Mouse (Mus musculus) small intestine, adult 2 months (tissue): ENCODE measurements around the gene Shisa8. TPM values are rescaled to one million over a fixed set of nuclear protein-coding genes. Genes with fewer than 3 reads are reported as not detected.
A peak's percentile ranks its signal among the peaks of the same experiment; 100 is the strongest.
"Not testable (repeated sequence)": the region's sequence is repeated elsewhere in the genome, so short reads cannot be mapped to it uniquely, and the experiment has no call there.

Source experiments
- H3K27ac ChIP-seq: fragments of 200-500 bp; 2 replicates; pipeline ENCODE4 v1.5.1; 2012; ENCODE audit warnings: low read depth, low read length, control low read depth, inconsistent platforms; ENCODE audit not compliant: insufficient read depth
- H3K27me3 ChIP-seq: fragments of 200-500 bp; 2 replicates; pipeline ENCODE4 v1.6.1; 2012; ENCODE audit warnings: mild to moderate bottlenecking, moderate library complexity, low read length, inconsistent platforms; ENCODE audit not compliant: control insufficient read depth, insufficient read depth
- H3K36me3 ChIP-seq: fragments of 200-500 bp; 2 replicates; pipeline ENCODE4 v1.6.1; 2012; ENCODE audit warnings: mild to moderate bottlenecking, low read length, control low read depth, inconsistent platforms; ENCODE audit not compliant: control insufficient read depth, insufficient read depth
- H3K4me1 ChIP-seq: fragments of 200-500 bp; 2 replicates; pipeline ENCODE4 v1.6.1; 2012; ENCODE audit warnings: low read length, inconsistent platforms, mixed read lengths; ENCODE audit not compliant: control insufficient read depth, insufficient read depth, insufficient read length
- H3K4me3 ChIP-seq: fragments of 200-500 bp; 2 replicates; pipeline ENCODE4 v1.5.1; 2012; ENCODE audit warnings: low read depth, mild to moderate bottlenecking, control low read depth, inconsistent platforms, low read length, moderate library complexity
- CTCF ChIP-seq: fragments of 200-500 bp; IDR thresholded peaks from 2 replicates; pipeline ENCODE4 v1.5.1; 2012; ENCODE audit warnings: low read depth, mild to moderate bottlenecking, control low read depth, inconsistent platforms, low read length, moderate library complexity, mixed read lengths; ENCODE audit not compliant: insufficient replicate concordance, insufficient read length; ENCODE audit errors: extremely low read depth
- POLR2A ChIP-seq: fragments of 200-500 bp; IDR thresholded peaks from 2 replicates; pipeline ENCODE4 v1.6.1; 2012; ENCODE audit warnings: low read depth, mild to moderate bottlenecking, control low read depth, inconsistent platforms, low read length, moderate library complexity
- WGBS: fragments of 180-500 bp; shearing (Covaris S2); methylation state at CpG from one replicate; pipeline ENCODE4 v1.1.7; 2018; 5-methylcytosine and 5-hydroxymethylcytosine counted together
- polyA plus RNA-seq: library from polyadenylated mRNA; depleted of rRNA; stranded (reverse); fragments of >200 nt; gene quantifications from 2 replicates; pipeline ENCODE4 v1.2.3, GENCODE M21; 2012; rRNA removed

Shisa8 gene
- 0.38 and 2.6 TPM in 2 replicates for polyA plus RNA-seq

DNA sequence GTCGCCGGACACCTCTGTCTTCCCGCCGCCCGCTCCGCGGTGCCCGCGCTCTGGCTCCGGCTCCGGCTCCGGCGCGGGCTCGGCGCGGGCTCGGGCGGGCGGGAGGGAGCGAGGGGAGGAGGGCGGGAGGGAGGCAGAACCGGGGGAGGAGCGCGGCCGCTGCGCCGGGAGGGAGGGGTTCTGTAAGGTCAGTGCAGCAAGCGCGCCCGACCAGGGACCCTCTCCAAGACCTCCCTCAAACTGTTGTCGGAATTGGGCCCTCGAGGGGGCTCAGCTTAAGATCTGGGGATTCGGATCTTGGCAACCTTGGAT, at the start of gene Shisa8:
Gene Shisa8 (minus strand): TSS at position 64 of the 312 bp plus-strand sequence.
- H3K4me3 ChIP-seq = peak within 1 kb of the TSS; percentile 47
- no peak within 1 kb of the TSS for H3K27ac ChIP-seq
- TF ChIP-seq CTCF = no peak
- TF ChIP-seq POLR2A = no peak
- peaks cover 39% of the 10 kb centered on the region for H3K27me3 ChIP-seq
- H3K36me3 ChIP-seq = no peaks in the 10 kb centered on the region
- peaks cover 9% of the 10 kb centered on the region; the same call in 1 of the 2 replicates for H3K4me1 ChIP-seq
- WGBS = 0% methylated on average over 29 of the region's 34 CpGs

GRCm38 (mm10) chr15:82259510-82259909, 46.9 kb upstream of the Shisa8 start:
- Histone ChIP-seq H3K27me3 (no peaks in the 10 kb centered on the region), H3K27ac (no peak overlapping the region), H3K4me1 (no peaks in the 10 kb centered on the region), H3K36me3 (no peaks in the 10 kb centered on the region), H3K4me3 (no peak overlapping the region)
- WGBS = 13% methylated on average over 16 of the region's 16 CpGs
- TF ChIP-seq POLR2A (no peak), CTCF (peak; percentile 86)

DNA sequence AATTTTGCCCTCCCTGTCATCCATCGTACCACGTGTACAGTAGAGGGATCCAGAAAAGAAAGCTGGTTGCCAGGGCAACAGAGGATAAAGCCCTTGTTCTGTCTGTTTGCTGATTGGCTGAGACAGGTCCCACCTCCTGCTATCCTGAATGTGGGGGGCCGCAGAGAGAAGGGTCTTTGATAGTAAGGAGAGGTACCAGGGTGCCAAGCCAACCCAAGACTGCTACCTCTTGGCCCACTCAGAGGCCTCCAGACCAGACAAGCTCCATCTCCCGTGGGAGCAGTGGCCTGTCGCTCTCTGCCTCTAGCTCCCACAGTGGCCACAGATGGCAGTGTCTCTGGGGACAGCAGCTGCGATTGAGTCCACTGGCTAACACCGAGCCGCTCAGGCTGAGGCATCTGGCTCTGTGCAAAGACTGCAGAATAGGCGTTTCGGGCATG, 43.3 kb upstream of the Shisa8 start:
- Histone ChIP-seq H3K27me3 (no peaks in the 10 kb centered on the region), H3K27ac (no peak overlapping the region), H3K4me3 (no peak overlapping the region), H3K4me1 (no peaks in the 10 kb centered on the region), H3K36me3 (no peaks in the 10 kb centered on the region)
- 37% methylated on average over 10 of the region's 10 CpGs for WGBS
- TF ChIP-seq CTCF (no peak), POLR2A (no peak)

GRCm38 (mm10) chr15:82255248-82255647, 42.6 kb upstream of the Shisa8 start:
- WGBS = 43% methylated on average over 4 of the region's 4 CpGs
- TF ChIP-seq CTCF (no peak), POLR2A (no peak)
- H3K36me3 ChIP-seq = no peaks in the 10 kb centered on the region
- H3K4me3 ChIP-seq = no peak overlapping the region
- no peak overlapping the region for H3K27ac ChIP-seq
- H3K27me3 ChIP-seq = no peaks in the 10 kb centered on the region
- H3K4me1 ChIP-seq = no peaks in the 10 kb centered on the region; the same call in 1 of the 2 replicates

DNA sequence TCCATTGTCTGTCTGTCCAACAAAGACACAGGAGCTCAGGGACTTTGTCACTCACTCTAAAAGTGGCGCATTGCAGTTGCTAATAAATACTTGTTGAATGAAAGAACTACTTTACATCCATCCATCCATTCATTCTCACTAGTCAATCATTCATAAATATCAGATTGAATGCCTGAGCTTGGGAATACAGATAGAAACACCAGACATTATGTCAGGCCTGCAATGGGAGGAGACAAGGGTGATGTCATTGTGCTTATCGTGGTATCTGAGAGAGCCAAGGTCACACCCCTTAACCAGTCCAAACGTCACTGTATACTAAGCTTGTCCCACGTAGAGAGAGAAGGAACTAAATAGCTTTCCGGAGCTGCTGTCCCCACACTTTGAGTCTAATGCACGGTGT, 39.5 kb upstream of the Shisa8 start, which contains the start of gene 1500009C09Rik:
Gene 1500009C09Rik (plus strand): TSS at position 301 of the 400 bp plus-strand sequence.
- WGBS = 60% methylated on average over 6 of the region's 6 CpGs
- Histone ChIP-seq H3K4me3 (no peak within 1 kb of the TSS), H3K27ac (no peak within 1 kb of the TSS), H3K4me1 (peaks cover 3% of the 10 kb centered on the region; the same call in 1 of the 2 replicates), H3K27me3 (no peaks in the 10 kb centered on the region), H3K36me3 (no peaks in the 10 kb centered on the region)
- TF ChIP-seq POLR2A = no peak
- no peak for TF ChIP-seq CTCF

DNA sequence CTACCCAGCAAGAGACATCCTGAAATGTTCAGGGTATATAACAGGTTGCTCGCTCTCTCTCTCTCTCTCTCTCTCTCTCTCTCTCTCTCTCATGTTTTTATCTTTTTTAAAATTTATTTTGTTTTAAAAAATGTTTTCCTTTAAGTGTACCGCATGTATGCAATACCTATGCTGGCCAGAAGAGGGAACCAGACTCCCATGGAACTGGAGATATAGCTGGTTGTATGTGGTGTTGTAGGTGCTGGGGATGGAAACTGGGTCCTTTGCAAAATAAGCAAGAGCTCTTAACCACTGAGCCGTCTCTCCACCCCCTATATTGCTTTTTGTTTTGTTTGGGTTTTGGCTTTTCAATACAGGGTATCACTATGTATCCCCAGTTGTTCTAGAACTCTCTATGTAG, 39.0 kb upstream of the Shisa8 start:
- 94% methylated on average over 3 of the region's 3 CpGs for WGBS
- no peaks in the 10 kb centered on the region for H3K36me3 ChIP-seq

DNA sequence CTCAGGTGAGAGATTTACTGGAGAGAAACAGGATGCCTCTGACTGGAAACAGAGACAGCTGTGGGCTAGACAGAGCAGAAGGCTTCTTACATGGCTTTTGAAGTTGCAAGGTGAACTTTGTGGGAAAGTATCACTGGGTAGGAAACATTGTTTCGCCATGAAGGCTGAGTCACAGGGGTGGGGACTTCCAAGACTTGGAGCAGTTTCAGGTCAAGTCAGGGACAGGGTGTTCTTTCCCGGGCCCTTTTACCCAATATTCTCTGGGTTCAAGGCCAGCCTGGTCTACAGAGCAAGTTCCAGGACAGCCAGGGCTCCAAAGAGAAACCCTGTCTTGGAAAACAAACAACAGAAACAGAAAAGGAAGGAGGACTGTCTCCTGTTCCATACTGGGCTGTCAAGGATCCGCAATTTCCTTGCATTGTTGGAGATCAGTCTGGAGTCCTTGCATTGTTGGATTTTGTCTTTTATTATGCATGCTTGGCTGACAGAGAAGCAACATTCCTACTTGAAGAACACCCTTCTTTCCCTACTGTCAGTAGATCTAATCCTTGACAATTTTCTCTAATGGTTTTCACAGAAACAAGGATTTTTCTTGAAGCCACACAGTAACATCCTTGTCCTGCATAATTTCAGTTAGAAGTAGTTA, 34.6 kb upstream of the Shisa8 start:
- WGBS = 44% methylated on average over 3 of the region's 3 CpGs
- no peak overlapping the region for H3K27ac ChIP-seq
- H3K4me3 ChIP-seq = no peak overlapping the region
- no peaks in the 10 kb centered on the region for H3K27me3 ChIP-seq
- TF ChIP-seq CTCF (no peak), POLR2A (no peak)
- H3K36me3 ChIP-seq = no peaks in the 10 kb centered on the region
- peaks cover 5% of the 10 kb centered on the region for H3K4me1 ChIP-seq

More for the DNA sequence above, 39.0 kb upstream of the Shisa8 start:
- TF ChIP-seq CTCF (no peak), POLR2A (no peak)
- Histone ChIP-seq H3K27ac (no peak overlapping the region), H3K27me3 (no peaks in the 10 kb centered on the region), H3K4me1 (peaks cover 3% of the 10 kb centered on the region; the same call in 1 of the 2 replicates), H3K4me3 (no peak overlapping the region)

DNA sequence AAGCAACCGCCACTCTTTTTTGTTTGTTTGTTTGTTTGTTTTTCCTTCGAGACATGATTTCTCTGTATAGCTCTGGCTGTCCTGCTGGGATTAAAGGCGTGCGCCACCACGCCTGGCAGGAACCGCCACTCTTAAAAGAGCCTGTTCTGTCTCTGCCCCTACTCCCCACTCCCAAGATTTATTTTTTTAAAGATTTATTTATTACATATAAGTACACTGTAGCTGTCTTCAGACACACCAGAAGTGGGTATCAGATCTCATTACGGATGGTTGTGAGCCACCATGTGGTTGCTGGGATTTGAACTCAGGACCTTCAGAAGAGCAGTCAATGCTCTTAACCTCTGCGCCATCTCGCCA, 32.2 kb upstream of the Shisa8 start:
- H3K36me3 ChIP-seq, H3K27ac ChIP-seq, H3K27me3 ChIP-seq, H3K4me1 ChIP-seq: not testable (repeated sequence)
- WGBS = 23% methylated on average over 9 of the region's 9 CpGs
- H3K4me3 ChIP-seq = peak overlapping the region; percentile 81
